Mouse (Mus musculus) layer of hippocampus, adult 2 months (tissue): ENCODE data around the gene Morn1. TPM values are rescaled to one million over a fixed set of nuclear protein-coding genes. Genes with fewer than 3 reads are reported as not detected.
A peak's percentile ranks its signal among the peaks of the same experiment; 100 is the strongest.

Experiments used
- DNase-seq, 2 experiments: peaks; one replicate each; pipeline ENCODE4 v3.0.0; 2022; ENCODE audit warnings: low spot score in 2 of 2
- H3K27ac ChIP-seq: fragments of 200-600 bp; 2 replicates; pipeline ENCODE4 v1.8.1; 2022
- H3K4me3 ChIP-seq: fragments of 200-600 bp; 2 replicates; pipeline ENCODE4 v1.8.1; 2022; ENCODE audit warnings: mild to moderate bottlenecking
- CTCF ChIP-seq: fragments of 200-600 bp; conservative IDR thresholded peaks from 2 replicates; pipeline ENCODE4 v1.8.1; 2022; ENCODE audit warnings: antibody characterized with exemption, mild to moderate bottlenecking, moderate library complexity
- total RNA-seq, 2 experiments: library from RNA; stranded (reverse); gene quantifications; 2 replicates each; pipeline ENCODE4 v1.2.3; 2021

The Morn1 gene
- total RNA-seq, 2 experiments from 2014 or later = 11.8 to 14.0 TPM

- peak overlapping the region; percentile 20; the same call in 1 of the 2 replicates for H3K27ac ChIP-seq
- no peak for DNase-seq
- no peak overlapping the region for H3K4me3 ChIP-seq
- TF ChIP-seq CTCF = no peak
Observed at GRCm38 (mm10) chr4:155140150-155140549, 53.8 kb downstream of the Morn1 start.

- no peak for TF ChIP-seq CTCF
- DNase-seq = no peak
- Histone ChIP-seq H3K4me3 (no peak overlapping the region), H3K27ac (peak overlapping the region; percentile 20; the same call in 1 of the 2 replicates)
Observed at GRCm38 (mm10) chr4:155140795-155141265, 54.5 kb downstream of the Morn1 start.

DNA sequence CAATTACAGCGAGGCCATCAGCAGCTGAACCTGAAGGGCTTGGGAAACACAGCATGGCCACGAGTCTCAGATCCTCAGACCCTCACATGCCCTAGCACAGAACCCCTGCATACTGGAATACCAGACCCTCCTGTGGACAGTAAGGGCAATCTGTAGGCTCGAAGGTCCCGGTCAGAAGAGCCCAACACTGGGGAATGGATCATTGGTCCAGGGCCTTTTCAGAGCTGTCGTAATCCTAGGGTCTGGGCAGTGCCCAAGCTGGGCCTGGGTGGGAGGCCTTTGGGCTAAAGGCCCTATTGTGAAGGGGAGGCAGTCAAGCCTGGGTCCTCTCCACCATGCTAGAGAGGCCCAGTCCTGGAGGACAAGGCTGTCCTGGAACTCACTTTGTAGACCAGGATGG, 56.5 kb downstream of the Morn1 start:
- no peak for TF ChIP-seq CTCF
- DNase-seq = no peak
- peak overlapping the region; percentile 90; the same call in 1 of the 2 replicates for H3K27ac ChIP-seq
- no peak overlapping the region for H3K4me3 ChIP-seq

GRCm38 (mm10) chr4:155143411-155143810, 57.0 kb downstream of the Morn1 start:
- TF ChIP-seq CTCF = no peak
- DNase-seq = no peak
- no peak overlapping the region for H3K4me3 ChIP-seq
- peak overlapping the region; percentile 90 for H3K27ac ChIP-seq

- no peak for TF ChIP-seq CTCF
- DNase-seq = peak; percentile 56 to 77
- Histone ChIP-seq H3K27ac (peak overlapping the region; percentile 90), H3K4me3 (no peak overlapping the region; the same call in 1 of the 2 replicates)
Observed at GRCm38 (mm10) chr4:155143871-155144502, 57.6 kb downstream of the Morn1 start.

DNA sequence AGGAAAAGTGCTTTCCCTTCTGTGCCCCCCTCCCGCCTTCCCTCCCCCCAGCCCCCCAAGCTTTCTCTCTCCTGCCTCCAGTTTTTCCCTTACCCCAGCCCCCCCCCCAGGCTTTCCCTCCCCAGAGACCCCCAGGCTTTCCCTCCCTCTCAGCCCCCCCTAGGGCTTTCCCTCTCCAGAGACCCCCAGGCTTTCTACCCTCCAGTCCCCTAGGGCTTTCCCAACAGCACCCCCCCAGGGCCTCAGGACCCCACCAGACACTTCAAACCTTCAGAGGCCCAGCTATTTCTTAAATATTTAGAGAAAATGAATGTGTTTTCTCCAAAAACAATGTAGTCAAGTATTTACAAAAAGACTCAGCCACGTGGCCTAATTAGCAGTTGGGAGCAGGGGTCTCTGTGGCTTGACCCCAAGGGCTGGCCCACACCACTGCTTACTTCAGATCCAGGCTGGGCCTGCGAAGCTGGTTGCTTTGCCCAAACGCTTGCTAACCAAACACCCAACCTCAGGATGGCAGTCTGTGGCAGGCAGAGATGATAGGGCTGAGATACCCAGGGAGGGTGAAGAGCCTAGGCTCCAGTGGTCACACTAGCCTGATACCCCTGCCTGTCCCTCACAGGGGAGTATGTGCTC, 58.3 kb downstream of the Morn1 start:
- Histone ChIP-seq H3K27ac (peak overlapping the region; percentile 90), H3K4me3 (no peak overlapping the region)
- peak; percentile 41 for TF ChIP-seq CTCF
- DNase-seq = no peak

- DNase-seq = no peak
- peak overlapping the region; percentile 43; the same call in 1 of the 2 replicates for H3K27ac ChIP-seq
- TF ChIP-seq CTCF = no peak
- H3K4me3 ChIP-seq = no peak overlapping the region
Observed at GRCm38 (mm10) chr4:155146107-155146823, 59.9 kb downstream of the Morn1 start.

GRCm38 (mm10) chr4:155148453-155148852, 62.1 kb downstream of the Morn1 start:
- DNase-seq = no peak
- no peak overlapping the region for H3K27ac ChIP-seq
- no peak for TF ChIP-seq CTCF
- H3K4me3 ChIP-seq = no peak overlapping the region

GRCm38 (mm10) chr4:155148910-155149698, 62.7 kb downstream of the Morn1 start:
- Histone ChIP-seq H3K4me3 (no peak overlapping the region), H3K27ac (no peak overlapping the region)
- no peak for DNase-seq
- TF ChIP-seq CTCF = no peak

- Histone ChIP-seq H3K27ac (peak overlapping the region; percentile 88; the same call in 1 of the 2 replicates), H3K4me3 (no peak overlapping the region; the same call in 1 of the 2 replicates)
- DNase-seq = no peak
- no peak for TF ChIP-seq CTCF
Observed at GRCm38 (mm10) chr4:155149941-155150275, 63.5 kb downstream of the Morn1 start.

- Histone ChIP-seq H3K4me3 (peak overlapping the region; percentile 63), H3K27ac (peak overlapping the region; percentile 88)
- TF ChIP-seq CTCF = no peak
- peak; percentile 56 to 69 for DNase-seq
Observed at GRCm38 (mm10) chr4:155150276-155151113, 64.1 kb downstream of the Morn1 start.

GRCm38 (mm10) chr4:155151221-155151788, 64.9 kb downstream of the Morn1 start:
- Histone ChIP-seq H3K27ac (peak overlapping the region; percentile 88), H3K4me3 (peak overlapping the region; percentile 63)
- no peak for DNase-seq
- no peak for TF ChIP-seq CTCF
